Mouse (Mus musculus) CH12.LX (cell line): ENCODE results near the gene Kcnh6.

Experiments
- CTCF ChIP-seq, 2 experiments: IDR thresholded peaks in 1 of 2; conservative IDR thresholded peaks in 1 of 2; 2 replicates each; pipeline ENCODE4 v1.5.1; 2011 to 2012; ENCODE audit warnings: low read depth in 2 of 2, low read length in 2 of 2, improper control_type of control experiment in 1 of 2, inconsistent platforms in 1 of 2, mild to moderate bottlenecking in 1 of 2, moderate library complexity in 1 of 2
- EP300 ChIP-seq: IDR thresholded peaks from 2 replicates; pipeline ENCODE4 v1.6.1; 2011; ENCODE audit warnings: low read length, improper control_type of control experiment
- GABPA ChIP-seq: IDR thresholded peaks from 2 replicates; pipeline ENCODE4 v1.6.1; 2012; ENCODE audit warnings: low read depth, low read length, improper control_type of control experiment, inconsistent platforms; ENCODE audit not compliant: insufficient replicate concordance
- JUND ChIP-seq: conservative IDR thresholded peaks from 2 replicates; pipeline ENCODE4 v1.6.1; 2011; ENCODE audit warnings: low read depth, low read length, improper control_type of control experiment
- KAT2A ChIP-seq: IDR thresholded peaks from 2 replicates; pipeline ENCODE4 v1.6.1; 2012; ENCODE audit warnings: low read length, improper control_type of control experiment, inconsistent platforms; ENCODE audit not compliant: insufficient replicate concordance
- MYC ChIP-seq: IDR thresholded peaks from 2 replicates; pipeline ENCODE4 v1.6.1; 2011; ENCODE audit warnings: low read depth, mild to moderate bottlenecking, improper control_type of control experiment, low read length
- POLR2A ChIP-seq: IDR thresholded peaks from 2 replicates; pipeline ENCODE4 v1.6.1; 2011; ENCODE audit warnings: low read depth, mild to moderate bottlenecking, improper control_type of control experiment, low read length
- POLR2AphosphoS2 ChIP-seq: IDR thresholded peaks from 2 replicates; pipeline ENCODE4 v1.6.1; 2011; ENCODE audit warnings: low read depth, low read length, improper control_type of control experiment
- RAD21 ChIP-seq: IDR thresholded peaks from 2 replicates; pipeline ENCODE4 v1.6.1; 2011; ENCODE audit warnings: low read depth, mild to moderate bottlenecking, low read length, improper control_type of control experiment, moderate library complexity
- SMC3 ChIP-seq: IDR thresholded peaks from 2 replicates; pipeline ENCODE4 v1.6.1; 2011; ENCODE audit warnings: low read depth, low read length, improper control_type of control experiment
- TCF12 ChIP-seq: IDR thresholded peaks from 2 replicates; pipeline ENCODE4 v1.6.1; 2014; ENCODE audit warnings: low read depth, mild to moderate bottlenecking, inconsistent platforms, low read length, improper control_type of control experiment
- USF1 ChIP-seq: IDR thresholded peaks from 2 replicates; pipeline ENCODE4 v1.6.1; 2014; ENCODE audit warnings: low read depth, mild to moderate bottlenecking, inconsistent platforms, low read length, improper control_type of control experiment
- ZC3H11A ChIP-seq: IDR thresholded peaks from 2 replicates; pipeline ENCODE4 v1.6.1; 2012; ENCODE audit warnings: low read depth, mild to moderate bottlenecking, inconsistent platforms, low read length, improper control_type of control experiment
- ZKSCAN1 ChIP-seq: IDR thresholded peaks from 2 replicates; pipeline ENCODE4 v1.6.1; 2012; ENCODE audit warnings: low read depth, inconsistent platforms, low read length, improper control_type of control experiment, borderline replicate concordance

DNA sequence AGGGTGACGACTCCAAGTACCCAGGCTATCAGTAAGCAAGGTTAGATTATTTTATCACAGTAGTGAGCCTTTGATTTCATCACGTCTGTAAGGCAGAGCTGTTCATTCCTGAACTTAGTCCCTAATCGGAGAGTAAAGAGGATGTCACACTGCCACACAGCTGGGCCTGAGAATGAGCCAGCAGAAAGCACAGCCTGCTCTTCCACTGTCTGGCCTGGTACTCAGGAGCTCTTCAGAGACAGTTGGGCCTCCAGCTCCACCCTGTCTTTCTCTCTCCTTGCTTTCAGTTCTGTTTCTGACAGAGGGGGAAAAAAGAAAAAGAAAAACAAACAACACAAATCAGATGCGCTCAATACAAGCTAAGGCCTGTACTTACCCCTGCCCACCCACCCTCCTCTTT, 41.6 kb upstream of the Kcnh6 start:
- TF ChIP-seq CTCF (conservative IDR thresholded peaks at IDR 0.05 in 1 of 2, IDR thresholded peaks at IDR 0.05 in 1 of 2; ENCODE audit: low read depth in 2 of 2, low read length in 2 of 2), result no peak
- no peak for TF ChIP-seq EP300
- TF ChIP-seq SMC3, result no peak
- no peak for TF ChIP-seq POLR2A
- no peak for TF ChIP-seq ZKSCAN1
- TF ChIP-seq JUND, result no peak
- TF ChIP-seq GABPA, result no peak
- no peak for TF ChIP-seq MYC
- TF ChIP-seq TCF12, result no peak
- TF ChIP-seq ZC3H11A, result no peak
- TF ChIP-seq USF1, result no peak
- no peak for TF ChIP-seq KAT2A
- TF ChIP-seq RAD21, result no peak
- no peak for TF ChIP-seq POLR2AphosphoS2
